Mouse (Mus musculus): ENCODE results near the gene Rsbn1l. TPM values are rescaled to one million over a fixed set of nuclear protein-coding genes. Genes with fewer than 3 reads are reported as not detected.
A peak's percentile ranks its signal among the peaks of the same experiment; 100 is the strongest.

Gene Rsbn1l
- 10 to 100 TPM; 21.0 to 21.1 TPM for total RNA-seq (2021)

DNA sequence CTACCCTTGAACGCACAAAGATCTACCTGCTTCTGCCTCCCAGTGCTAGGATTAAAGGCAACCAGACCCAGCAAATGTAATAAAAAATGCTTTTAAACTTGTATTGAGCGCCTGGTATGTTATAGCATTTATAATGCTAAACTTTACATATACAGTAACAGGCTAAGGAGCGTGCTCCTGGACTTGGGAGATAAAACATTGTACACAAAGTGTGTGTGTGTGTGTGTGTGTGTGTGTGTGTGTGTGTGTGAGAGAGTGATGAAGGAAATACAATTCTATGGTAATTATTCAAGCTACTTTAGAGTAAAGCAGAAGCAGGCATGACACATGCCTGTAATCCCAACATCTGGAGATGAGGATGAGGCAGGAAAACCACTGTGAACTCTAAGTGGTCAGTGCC is at the start of gene Rsbn1l:
Rsbn1l (minus strand) TSS at position 101 of the 400 bp plus-strand sequence.
- no peak for DNase-seq

DNA sequence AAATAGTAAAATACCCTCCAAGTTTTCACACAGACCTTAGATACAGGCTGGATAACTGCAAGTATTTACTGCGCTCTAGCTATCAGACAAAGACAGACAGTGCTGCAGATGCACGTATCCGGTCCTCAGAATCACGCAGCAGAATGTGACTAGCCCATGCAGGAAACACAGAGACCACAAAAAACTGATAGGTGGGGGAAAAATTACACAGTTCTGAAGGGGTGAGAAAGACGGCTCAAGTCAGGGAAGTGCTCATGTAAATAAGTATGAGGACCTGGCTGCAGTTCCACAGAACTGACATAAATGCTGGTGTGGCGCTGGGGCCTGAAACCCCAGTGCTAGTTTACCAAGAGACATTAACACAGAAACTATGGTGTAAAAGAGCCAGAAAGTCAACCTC is 46.5 kb upstream of the Rsbn1l start:
- no peak for DNase-seq

- no peak for DNase-seq
These were observed 45.6 kb upstream of the Rsbn1l start for GRCm38 (mm10) chr5:21001622-21002315.

GRCm38 (mm10) chr5:20998427-20998826 is 42.2 kb upstream of the Rsbn1l start:
- no peak for DNase-seq

DNA sequence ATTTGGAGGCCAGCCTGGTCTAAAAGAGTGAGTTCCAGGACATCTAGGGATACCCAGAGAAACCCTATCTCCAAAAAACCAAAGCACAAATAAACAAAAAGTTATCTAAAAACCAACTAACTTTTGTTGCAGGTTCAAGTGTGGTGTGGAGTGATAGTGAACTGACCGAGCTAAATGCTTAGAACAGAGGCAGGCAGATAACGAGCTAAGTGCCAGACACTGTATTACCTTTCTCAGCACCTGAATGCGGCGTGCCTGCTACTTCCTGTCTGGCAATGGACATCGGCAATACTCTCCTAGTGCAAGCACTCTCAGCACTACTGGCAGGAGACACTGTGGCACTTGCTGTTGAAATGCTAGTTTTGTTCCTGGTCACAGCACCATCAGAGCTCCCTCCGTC is 41.4 kb upstream of the Rsbn1l start:
- no peak for DNase-seq

DNA sequence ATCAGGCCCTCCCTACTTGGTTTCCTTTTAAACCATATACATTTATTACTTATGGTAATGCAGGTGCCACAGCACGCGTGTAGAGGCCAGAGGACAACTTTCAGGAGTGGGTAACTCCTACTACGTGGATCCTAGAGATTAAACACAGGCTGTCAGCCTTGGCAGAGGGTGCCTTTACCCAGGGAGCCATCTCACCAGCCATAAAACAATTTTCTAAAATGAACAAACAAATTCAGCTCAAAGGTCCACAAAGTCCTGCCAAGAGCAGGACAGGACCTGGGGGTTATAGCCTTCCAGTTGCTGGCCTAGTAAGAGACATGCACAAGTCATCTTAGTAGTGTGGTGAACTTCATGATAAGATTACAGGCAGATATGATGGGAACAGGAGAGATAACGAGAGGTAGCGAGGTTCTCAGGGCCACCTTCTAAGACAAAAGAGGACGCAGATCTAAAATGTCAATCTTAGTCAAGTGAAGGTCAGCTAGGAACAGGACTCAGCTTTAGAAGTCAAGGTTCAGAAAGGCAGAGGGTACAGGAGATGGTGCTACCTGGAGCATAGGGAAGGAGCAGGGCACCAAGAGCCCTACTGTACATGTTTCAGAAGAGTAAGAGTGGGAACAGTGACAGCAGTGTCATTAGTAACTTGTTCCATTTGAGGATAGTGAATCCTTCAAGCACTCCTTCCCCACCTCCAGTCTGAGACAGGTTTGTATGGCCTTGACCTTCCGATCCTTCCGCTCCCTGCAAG is 34.0 kb upstream of the Rsbn1l start:
- DNase-seq, result no peak

DNA sequence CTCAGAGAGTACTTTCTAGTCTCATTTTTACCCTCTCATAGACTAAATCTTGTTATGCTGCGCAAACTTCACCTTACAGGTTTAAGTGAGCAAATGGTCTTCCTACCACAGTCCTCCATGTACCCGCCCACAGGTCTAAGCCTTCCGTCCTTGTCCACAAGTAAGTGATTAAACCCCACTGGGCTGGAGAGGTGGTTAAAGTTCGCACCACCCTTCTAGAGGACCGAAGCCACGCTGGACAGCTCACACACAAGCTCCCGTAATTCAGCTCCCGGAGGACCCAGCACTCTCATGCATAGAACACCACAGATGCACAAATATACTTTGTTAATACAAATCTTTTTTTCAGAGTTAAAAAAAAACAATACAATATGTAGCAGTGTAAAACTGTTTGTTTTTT is 30.1 kb upstream of the Rsbn1l start:
- DNase-seq, result no peak

DNA sequence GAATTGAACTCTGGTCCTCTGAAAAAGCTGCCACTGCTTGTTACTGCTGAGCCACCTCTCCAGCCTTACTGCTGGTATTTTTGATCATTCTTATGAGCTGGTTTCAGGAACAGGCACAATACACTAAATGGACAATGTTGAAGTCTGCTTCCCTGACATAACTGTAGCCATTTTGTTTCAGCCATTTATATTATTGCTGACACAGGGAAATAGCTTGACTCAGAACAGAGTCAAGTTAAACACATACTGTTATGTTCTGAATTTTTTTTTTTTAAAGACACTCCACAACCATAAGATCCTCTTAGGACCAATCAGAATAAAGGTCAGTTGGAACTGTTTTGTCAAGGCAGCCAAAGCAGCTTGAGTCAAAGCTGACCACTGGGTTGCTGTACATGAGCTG is 27.3 kb upstream of the Rsbn1l start:
- DNase-seq, result no peak

DNA sequence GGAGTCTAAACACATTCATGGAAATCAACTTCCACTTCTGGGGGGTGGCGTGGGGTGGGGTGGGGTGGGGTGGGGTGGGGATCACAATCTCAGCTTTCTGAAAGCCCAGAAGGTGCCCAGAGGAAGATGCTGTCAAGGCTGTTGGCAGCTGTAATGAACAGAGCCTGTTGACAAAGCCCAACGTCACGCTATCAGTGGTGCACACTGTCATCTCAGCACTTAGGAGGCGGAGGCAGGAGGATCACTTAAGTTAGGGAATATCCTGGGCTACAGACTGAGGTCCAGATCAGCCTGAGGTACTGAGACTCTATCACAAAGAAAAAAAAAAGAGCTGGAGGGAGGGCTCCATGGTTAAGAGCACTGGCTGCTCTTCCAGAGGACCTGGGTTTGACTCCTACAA is 18.5 kb upstream of the Rsbn1l start:
- DNase-seq, result no peak

- DNase-seq, result no peak
These were observed 17.8 kb upstream of the Rsbn1l start for GRCm38 (mm10) chr5:20973999-20974398.

- no peak for DNase-seq
These were observed 16.9 kb upstream of the Rsbn1l start for GRCm38 (mm10) chr5:20973069-20973468.

GRCm38 (mm10) chr5:20968963-20969362 is 12.8 kb upstream of the Rsbn1l start:
- DNase-seq, result peak; percentile 58

DNA sequence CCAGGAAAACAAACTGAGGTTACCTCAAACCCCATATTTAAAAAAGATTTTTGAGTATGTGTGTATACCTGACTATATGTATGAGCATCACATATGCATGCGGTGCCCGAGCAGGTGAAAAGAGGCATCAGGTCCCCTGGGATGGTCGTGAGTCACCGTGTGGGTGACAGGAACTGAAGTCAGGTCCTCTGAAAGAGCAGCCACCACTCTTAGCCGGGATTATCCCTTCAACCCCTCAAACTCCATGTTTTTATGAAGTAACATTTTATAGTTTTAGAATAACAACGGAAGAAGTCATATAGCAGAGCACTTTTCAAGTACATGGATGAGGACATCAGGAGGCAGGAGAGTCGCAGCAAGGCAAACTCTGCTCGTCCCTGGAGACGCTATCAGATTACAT is 12.3 kb upstream of the Rsbn1l start:
- DNase-seq, result no peak

DNA sequence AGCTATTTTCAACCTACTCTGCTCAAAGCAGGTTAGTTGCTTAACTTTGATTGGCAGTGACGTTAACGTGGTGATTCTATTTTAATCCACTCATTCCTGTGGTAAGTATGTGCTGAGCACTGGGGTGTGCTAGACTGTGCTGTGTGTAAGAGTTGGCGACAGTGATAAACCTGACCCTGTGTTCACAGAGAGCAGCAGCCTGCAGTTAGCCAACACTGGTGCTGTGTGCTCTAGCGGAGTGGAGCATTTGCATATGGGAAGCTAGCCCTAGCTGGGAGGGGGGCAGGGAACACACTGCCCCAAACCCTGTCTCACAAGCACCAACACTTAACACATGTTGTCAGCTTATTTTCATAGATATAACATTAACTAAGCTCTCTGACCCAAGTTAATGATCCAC is 11.7 kb upstream of the Rsbn1l start:
- no peak for DNase-seq

DNA sequence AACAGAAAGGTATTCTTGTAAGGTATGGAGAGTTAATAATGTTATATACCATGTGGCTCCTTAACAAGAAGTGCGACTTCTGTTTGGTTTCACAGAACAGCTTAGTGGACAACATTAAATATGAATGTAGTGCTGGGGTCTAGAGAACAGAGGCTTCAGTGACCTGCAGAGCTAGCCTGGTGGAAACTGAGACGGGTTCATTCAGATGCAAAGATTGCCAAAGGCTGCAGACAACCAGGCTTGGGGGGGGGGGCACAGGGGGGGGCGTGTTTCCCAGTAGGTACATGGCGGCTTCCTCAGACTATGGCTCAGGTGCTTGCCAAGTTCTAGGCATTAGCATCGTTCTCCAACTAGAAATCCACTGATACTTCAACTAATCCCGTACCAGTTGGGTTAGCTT is 8.2 kb upstream of the Rsbn1l start:
- DNase-seq, result no peak

- DNase-seq, result no peak
These were observed 7.1 kb upstream of the Rsbn1l start for GRCm38 (mm10) chr5:20963295-20963694.

GRCm38 (mm10) chr5:20960927-20961326 is 4.7 kb upstream of the Rsbn1l start:
- DNase-seq, result no peak

GRCm38 (mm10) chr5:20955114-20955835 is 923 bp downstream of the Rsbn1l start:
- no peak for DNase-seq

GRCm38 (mm10) chr5:20952337-20952925 is 3.8 kb downstream of the Rsbn1l start:
- no peak for DNase-seq

DNA sequence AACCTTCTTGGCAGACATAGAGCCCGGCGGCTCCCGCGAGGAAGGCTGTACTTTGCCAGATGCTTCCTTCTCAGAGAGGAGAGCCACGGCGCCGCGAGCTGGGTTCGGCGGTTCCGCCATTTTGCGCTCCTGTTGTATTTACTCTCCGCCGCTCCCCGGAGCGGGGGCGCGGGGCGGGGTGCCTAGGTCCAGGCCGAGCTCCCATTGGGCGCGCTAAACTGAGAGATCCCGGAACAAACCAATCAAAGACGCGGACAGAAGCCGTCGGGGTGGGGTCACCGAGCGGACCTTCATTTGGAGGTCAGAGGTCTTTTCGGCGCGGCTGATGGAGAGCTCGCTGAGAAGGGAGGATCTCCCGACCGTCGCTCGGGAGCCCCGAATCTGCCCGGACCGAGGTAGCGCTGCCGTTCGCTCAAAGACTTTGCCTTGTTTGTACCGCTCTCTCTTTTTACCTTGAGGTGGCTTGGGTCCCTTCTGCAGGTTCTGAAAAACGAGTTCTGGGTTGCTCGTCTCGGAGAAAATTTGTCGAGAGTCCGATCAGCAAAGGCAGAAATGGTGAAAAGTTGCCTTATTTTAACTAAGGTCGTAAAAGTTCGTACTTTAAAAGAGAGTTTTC is 4.4 kb downstream of the Rsbn1l start:
- peak; percentile 96 for DNase-seq

GRCm38 (mm10) chr5:20950855-20951650 is 5.1 kb downstream of the Rsbn1l start:
- DNase-seq, result peak; percentile 66

GRCm38 (mm10) chr5:20950516-20950854 is 5.7 kb downstream of the Rsbn1l start:
- DNase-seq, result no peak

All from heart, postnatal 4 days (tissue).